In genomic region chr9:30649392-30650054, GRCm38 (mm10) we compare ENCODE assay signal across 11 mouse cellular contexts.
DNase-seq lines count a peak whose midpoint lies in the region; ATAC-seq lines count a peak whose summit lies in the region.
"Had no signal": no experiment of that assay in that cellular context is flagged by ENCODE, and none has a peak within 500 bp of the region (broad histone marks: within the 10 kb centered on the region; RNA-seq: fewer than 3 reads in every experiment).

No protein-coding gene starts in this region.

- peak; percentile 90 for ATAC-seq in hindbrain, embryonic 13.5 days (ENCODE audit: low FRiP score)

- no peak for DNase-seq in hindbrain, embryonic 10.5 days (ENCODE audit: low spot score)
- DNase-seq in frontal cortex, postnatal 36 days (ENCODE audit: low spot score in 2 of 2): peak; percentile 18 to 31
- peak; percentile 75 for DNase-seq in layer of hippocampus, adult 9-11 months
- DNase-seq in retina, embryonic 14.5 days (ENCODE audit: low spot score): peak; percentile 22
- DNase-seq in spleen, adult 18-20 months: no peak
- no peak for DNase-seq in thymus, postnatal 14 days
- DNase-seq: gastrocnemius, postnatal 10 days; heart, postnatal 36 days; kidney, postnatal 14 days had no signal

- H3K4me2 ChIP-seq in hindbrain, embryonic 13.5 days: peak overlapping the region; percentile 11; the same call in 1 of the 2 replicates

- H3K27ac ChIP-seq in hindbrain, embryonic 13.5 days: peak overlapping the region; percentile 30; the same call in 1 of the 2 replicates
- no peak overlapping the region for H3K27ac ChIP-seq in hindbrain, embryonic 10.5 days
- H3K27ac ChIP-seq: liver, embryonic 14.5 days had no signal

- no peaks in the 10 kb centered on the region for H3K27me3 ChIP-seq in hindbrain, embryonic 13.5 days
- no peaks in the 10 kb centered on the region for H3K27me3 ChIP-seq in hindbrain, embryonic 10.5 days (ENCODE audit: insufficient read depth, poor library complexity, severe bottlenecking)

- H3K36me3 ChIP-seq in hindbrain, embryonic 13.5 days: no peaks in the 10 kb centered on the region
- no peaks in the 10 kb centered on the region for H3K36me3 ChIP-seq in hindbrain, embryonic 10.5 days

- no peak overlapping the region for H3K4me3 ChIP-seq in hindbrain, embryonic 13.5 days
- no peak overlapping the region for H3K4me3 ChIP-seq in hindbrain, embryonic 10.5 days

- no peaks in the 10 kb centered on the region for H3K9me3 ChIP-seq in hindbrain, embryonic 13.5 days
- H3K9me3 ChIP-seq in hindbrain, embryonic 10.5 days: no peaks in the 10 kb centered on the region

- no peak overlapping the region for H3K9ac ChIP-seq in hindbrain, embryonic 13.5 days
- H3K9ac ChIP-seq: liver, embryonic 14.5 days had no signal

- H3K4me1 ChIP-seq in hindbrain, embryonic 13.5 days (replicated peaks): peaks cover 9% of the 10 kb centered on the region
- 0 out of 2 replicates have a peak, but pooled peaks cover 5% of the 10 kb centered on the region for H3K4me1 ChIP-seq in hindbrain, embryonic 10.5 days (replicated peaks)

- 60% methylated on average over 13 of the region's 13 CpGs for WGBS in hindbrain, embryonic 13.5 days
- WGBS in hindbrain, embryonic 10.5 days: 80% methylated on average over 13 of the region's 13 CpGs

Comparison
In these comparisons a context has a peak if more than half of its experiments do, and no peak if none do; other contexts are left out.
1. DNase-seq: peak in frontal cortex, postnatal 36 days (2 of 2), layer of hippocampus, adult 9-11 months (single experiment) and retina, embryonic 14.5 days (single experiment); none in hindbrain, embryonic 10.5 days (single experiment), spleen, adult 18-20 months (0 of 2) and thymus, postnatal 14 days (single experiment).